8 mouse cellular contexts compared by ENCODE assay signal in the genomic region with DNA sequence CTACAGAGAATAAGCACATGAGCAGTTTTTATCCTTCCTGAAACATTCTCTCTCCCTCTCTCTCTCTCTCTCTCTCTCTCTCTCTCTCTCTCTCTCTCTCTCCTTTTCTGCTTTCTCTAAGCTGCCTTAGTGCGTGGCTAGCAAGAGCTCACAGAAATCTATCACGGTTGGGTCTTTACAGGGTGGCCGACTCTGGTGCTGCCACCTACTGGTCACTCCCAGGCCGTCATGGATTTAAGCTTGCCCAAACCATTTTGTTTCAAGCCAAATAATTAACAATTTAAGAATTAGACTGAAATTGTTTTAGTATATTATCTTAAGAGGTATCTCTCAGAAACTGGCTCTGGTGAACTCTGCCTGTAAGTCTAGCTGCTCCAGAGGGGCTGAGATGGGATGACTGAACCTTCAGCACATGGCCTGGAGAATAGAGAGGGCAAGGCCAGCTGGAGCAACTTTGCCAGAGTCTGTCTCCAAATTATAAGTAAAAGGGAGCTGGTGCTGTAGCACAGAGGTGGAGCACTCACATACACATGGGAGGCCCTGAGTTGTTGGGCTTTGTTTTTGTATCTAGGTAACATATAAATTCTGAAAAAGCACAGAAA. TPM values are rescaled to one million over a fixed set of nuclear protein-coding genes. Genes with fewer than 3 reads are reported as not detected.
DNase-seq lines count a peak whose midpoint lies in the region.

No protein-coding gene starts in this region.

- no peaks in the 10 kb centered on the region for H3K27me3 ChIP-seq in embryonic facial prominence, embryonic 10.5 days (replicated peaks; ENCODE audit: low read depth, poor library complexity, severe bottlenecking)

- whole genome bisulfite sequencing in embryonic facial prominence, embryonic 10.5 days = 4% methylated on average over 4 of the region's 4 CpGs

- DNase-seq in heart, adult 11 months = peak; percentile 85
- DNase-seq in heart, postnatal 25 days (ENCODE audit: low spot score) = no peak
- DNase-seq in adrenal gland, postnatal 10 days = peak; percentile 75
- DNase-seq in embryonic facial prominence, embryonic 10.5 days (ENCODE audit: low spot score) = peak; percentile 74
- DNase-seq in heart, postnatal 4 days = peak; percentile 74
- DNase-seq in layer of hippocampus, adult 9-11 months = peak; percentile 32
- peak; percentile 43 to 62 for DNase-seq in lung, postnatal 4 days
- DNase-seq in retina, postnatal 7 days (ENCODE audit: low read depth, low spot score) = peak; percentile 37

- H3K4me3 ChIP-seq in embryonic facial prominence, embryonic 10.5 days = no peak overlapping the region

- H3K9me3 ChIP-seq in embryonic facial prominence, embryonic 10.5 days = no peaks in the 10 kb centered on the region

- H3K4me1 ChIP-seq in embryonic facial prominence, embryonic 10.5 days = no peaks in the 10 kb centered on the region

- no peak overlapping the region for H3K27ac ChIP-seq in embryonic facial prominence, embryonic 10.5 days (replicated peaks)

- H3K36me3 ChIP-seq in embryonic facial prominence, embryonic 10.5 days (replicated peaks) = no peaks in the 10 kb centered on the region

- intact Hi-C loops in heart, postnatal 25 days (cut with DNase I) = no loop called here

RNA-seq across cellular contexts. Expression of gene Pthlh, which starts 23.7 kb away (rescaled TPM):
- 1 to 10 TPM; 1.2 to 1.4 TPM for total RNA-seq in heart, postnatal 25 days (2021)
- total RNA-seq in adrenal gland, postnatal 10 days (2021) = 1 to 10 TPM; 1.0 TPM
- polyA plus RNA-seq in embryonic facial prominence, embryonic 10.5 days (2016; fragmentation: Nextera tagmentation; extraction: Ambion mirVana) = 0.99 and 1.4 TPM in 2 replicates
- 1 to 10 TPM; 1.3 to 2.0 TPM for total RNA-seq in heart, postnatal 4 days (2021)
